Mouse (Mus musculus) erythroid progenitor cell, adult 5-6 weeks (primary cell): ENCODE results near the gene Tle3. TPM values are rescaled to one million over a fixed set of nuclear protein-coding genes. Genes with fewer than 3 reads are reported as not detected.

Experiments
- ATAC-seq: replicated peaks from 2 replicates; pipeline ENCODE4 v1.8.0; 2016; ENCODE audit warnings: moderate number of reproducible peaks, mild to moderate bottlenecking, moderate TSS enrichment, inconsistent platforms; ENCODE audit not compliant: poor library complexity, low FRiP score, severe bottlenecking
- total RNA-seq, 2 experiments: library from RNA; stranded (forward) in 1 of 2; stranded (reverse) in 1 of 2; fragments of 150-400 nt in 1 of 2; fragments of 186-747, 209-891 nt in 1 of 2; gene quantifications; 2 replicates each; pipeline versions ENCODE4 v1.2.3 to v1.2.4; 2015 to 2017; ENCODE audit warnings: low replicate concordance in 2 of 2

Gene Tle3
- total RNA-seq (2015; ENCODE audit: low replicate concordance): 9.7 and 20.5 TPM in 2 replicates
- total RNA-seq (2017; ENCODE audit: low replicate concordance): 14.6 and 23.9 TPM in 2 replicates

- ATAC-seq: peak; percentile 80
These were observed at the start of gene Tle3 for GRCm38 (mm10) chr9:61371755-61372509. Gene Tle3 (plus strand): TSS chr9:61372366.

- ATAC-seq: no peak
These were observed 48.9 kb upstream of the Tle3 start for GRCm38 (mm10) chr9:61323221-61323620.

- ATAC-seq: no peak
These were observed 48.3 kb upstream of the Tle3 start for GRCm38 (mm10) chr9:61323879-61324278.

- no peak for ATAC-seq
These were observed 47.8 kb upstream of the Tle3 start for GRCm38 (mm10) chr9:61324354-61324753.

GRCm38 (mm10) chr9:61325012-61325411 lies 47.2 kb upstream of the Tle3 start:
- no peak for ATAC-seq

- no peak for ATAC-seq
These were observed 46.2 kb upstream of the Tle3 start for GRCm38 (mm10) chr9:61325931-61326351.

GRCm38 (mm10) chr9:61326922-61327321 lies 45.2 kb upstream of the Tle3 start:
- no peak for ATAC-seq

GRCm38 (mm10) chr9:61328173-61328572 lies 44.0 kb upstream of the Tle3 start:
- ATAC-seq: no peak

- ATAC-seq: no peak
These were observed 41.4 kb upstream of the Tle3 start for GRCm38 (mm10) chr9:61330747-61331146.

- no peak for ATAC-seq
These were observed 39.8 kb upstream of the Tle3 start for GRCm38 (mm10) chr9:61332226-61332936.

GRCm38 (mm10) chr9:61336179-61336578 lies 36.0 kb upstream of the Tle3 start:
- ATAC-seq: no peak

GRCm38 (mm10) chr9:61336591-61337587 lies 35.3 kb upstream of the Tle3 start:
- ATAC-seq: no peak

GRCm38 (mm10) chr9:61337665-61338064 lies 34.5 kb upstream of the Tle3 start:
- ATAC-seq: no peak

GRCm38 (mm10) chr9:61339311-61339710 lies 32.9 kb upstream of the Tle3 start:
- no peak for ATAC-seq

GRCm38 (mm10) chr9:61340333-61340732 lies 31.8 kb upstream of the Tle3 start:
- no peak for ATAC-seq

GRCm38 (mm10) chr9:61342297-61342696 lies 29.9 kb upstream of the Tle3 start:
- ATAC-seq: no peak

GRCm38 (mm10) chr9:61344684-61345083 lies 27.5 kb upstream of the Tle3 start:
- ATAC-seq: no peak

- ATAC-seq: no peak
These were observed 25.2 kb upstream of the Tle3 start for GRCm38 (mm10) chr9:61347011-61347410.

- no peak for ATAC-seq
These were observed 24.1 kb upstream of the Tle3 start for GRCm38 (mm10) chr9:61348036-61348435.

GRCm38 (mm10) chr9:61348616-61349015 lies 23.6 kb upstream of the Tle3 start:
- no peak for ATAC-seq
